Mouse (Mus musculus) activated CD4-positive, CD25-positive, alpha-beta regulatory T cell, adult 4 months (primary cell): ENCODE results near the gene 1700109H08Rik. TPM values are rescaled to one million over a fixed set of nuclear protein-coding genes. Genes with fewer than 3 reads are reported as not detected.
A peak's percentile ranks its signal among the peaks of the same experiment; 100 is the strongest.
"Not testable (repeated sequence)": the region's sequence is repeated elsewhere in the genome, so short reads cannot be mapped to it uniquely, and the experiment has no call there.

ENCODE experiments used
- ATAC-seq: one replicate; pipeline ENCODE4 v1.8.0; 2017
- polyA plus RNA-seq, 2 experiments: library from polyadenylated mRNA; unstranded; fragments of 100-300 nt; shearing (Covaris generic); gene quantifications; one replicate each; pipeline ENCODE4 v1.2.1; 2017

1700109H08Rik gene
- 1 to 10 TPM; 6.3 to 9.7 TPM for polyA plus RNA-seq

DNA sequence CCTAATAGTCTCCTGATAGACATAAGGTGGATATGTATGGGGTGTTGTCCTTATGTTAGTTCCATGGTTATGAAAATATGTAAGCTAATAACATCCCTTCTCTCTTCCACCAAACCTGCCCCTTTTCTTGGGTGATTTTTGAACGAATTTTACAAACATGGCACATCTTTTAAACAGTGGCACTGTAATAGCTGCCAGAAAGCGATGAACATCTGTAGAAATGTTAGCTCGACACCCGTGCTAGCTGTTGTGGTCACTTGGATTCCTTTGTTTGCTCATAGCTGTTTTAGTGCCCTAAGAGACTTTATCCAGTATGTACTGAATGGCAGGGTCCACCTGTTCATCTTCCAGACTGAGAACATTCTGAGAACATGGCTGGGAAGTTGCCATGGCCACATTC is at the start of gene 1700109H08Rik:
TSS of gene 1700109H08Rik (plus strand) at position 301 of the 400 bp plus-strand sequence.
- no peak for ATAC-seq

DNA sequence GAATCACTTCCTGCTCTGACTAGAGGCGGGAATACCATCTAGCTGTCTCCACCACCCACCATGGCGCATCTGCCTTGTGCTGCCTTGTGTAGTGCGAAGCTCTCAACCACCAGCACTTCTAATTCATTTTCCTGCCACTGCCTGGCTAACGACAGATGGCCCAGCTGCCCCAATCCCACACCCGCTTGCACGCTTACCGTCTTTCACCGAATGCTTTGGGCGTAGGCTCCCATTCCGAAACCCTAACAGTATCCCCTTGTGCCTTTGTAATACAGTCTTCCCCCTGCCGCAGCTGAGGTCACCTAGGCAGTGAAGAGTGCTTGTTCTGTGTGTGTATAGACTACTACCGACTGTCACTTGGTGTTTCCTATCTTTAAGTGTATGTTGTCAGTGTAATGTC is 49.6 kb upstream of the 1700109H08Rik start:
- ATAC-seq = no peak

DNA sequence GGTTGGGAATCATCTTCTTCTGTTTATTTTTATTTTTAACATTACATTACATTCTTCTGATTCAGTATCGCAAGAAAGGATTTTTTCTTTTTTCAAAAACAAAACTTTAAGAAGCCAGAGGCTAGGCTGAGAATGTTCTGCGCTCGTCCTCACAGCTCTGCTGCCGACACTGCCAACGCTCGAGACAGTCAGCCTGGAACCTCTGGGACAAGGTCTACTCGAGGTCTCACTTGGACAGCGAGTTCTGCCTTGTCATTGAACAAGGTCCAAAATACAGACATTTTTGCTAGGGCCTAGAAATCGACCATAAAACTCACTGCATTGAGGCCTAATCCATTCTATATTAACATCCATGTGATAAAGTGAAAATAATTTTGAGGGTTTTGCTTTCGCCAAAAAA is 48.5 kb upstream of the 1700109H08Rik start:
- ATAC-seq = no peak

DNA sequence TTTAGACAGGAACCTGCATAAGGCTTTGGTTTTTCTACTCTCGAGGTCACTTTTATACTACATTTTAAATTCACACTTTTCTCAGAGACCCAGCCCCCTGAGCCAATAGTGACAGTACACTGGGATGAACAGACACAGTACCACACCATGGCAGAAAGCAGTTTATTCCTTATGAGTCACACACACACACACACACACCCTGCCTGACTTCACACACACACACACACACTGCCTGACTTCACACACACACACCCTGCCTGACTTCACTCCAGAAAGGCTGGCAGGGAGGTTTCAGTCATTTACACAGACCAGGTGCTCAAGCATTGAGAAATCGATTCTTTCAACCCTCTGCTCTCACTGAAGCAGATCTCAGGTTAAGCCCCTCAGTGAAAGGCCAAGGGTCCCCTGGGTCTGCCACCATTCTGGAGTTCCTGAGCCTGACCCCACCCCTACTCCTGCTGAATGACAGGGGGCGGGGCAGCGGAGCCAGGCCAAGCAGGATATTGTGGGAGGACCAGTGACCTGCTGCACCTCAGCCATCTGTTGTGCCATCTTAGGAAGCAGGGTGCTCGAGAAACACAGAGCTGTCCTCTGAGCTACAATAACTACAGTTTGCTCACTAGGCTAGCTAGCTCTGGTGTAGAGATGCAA is 44.2 kb upstream of the 1700109H08Rik start:
- ATAC-seq = no peak

DNA sequence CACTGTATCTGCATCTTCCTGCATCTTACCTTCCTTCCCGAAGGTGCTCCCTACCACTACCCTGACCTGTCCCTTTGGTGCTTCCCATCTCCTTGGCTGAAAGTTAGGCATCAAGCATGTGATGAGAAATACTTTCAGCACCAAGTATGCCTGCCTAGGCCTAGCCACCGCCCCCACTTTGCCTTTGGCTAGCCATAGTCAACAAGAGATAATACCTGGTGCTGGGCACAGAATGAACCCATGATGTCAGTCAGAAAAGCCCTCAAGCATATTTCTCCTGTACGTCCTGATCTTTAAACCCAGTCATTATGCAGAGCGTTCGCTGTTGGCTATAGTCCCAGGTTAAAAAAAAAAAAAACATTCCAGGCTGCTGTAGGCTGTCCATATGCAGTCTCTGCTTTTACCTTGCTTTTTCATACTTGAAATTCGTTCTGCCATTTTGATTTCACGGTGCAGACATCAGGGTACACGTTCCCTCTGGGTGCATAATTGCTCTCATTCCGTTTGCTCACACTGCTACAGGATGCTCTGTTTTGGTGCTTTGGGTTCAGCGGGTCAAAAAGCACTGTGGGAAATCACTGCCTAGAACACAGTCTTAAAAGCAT is 41.7 kb upstream of the 1700109H08Rik start:
- no peak for ATAC-seq

DNA sequence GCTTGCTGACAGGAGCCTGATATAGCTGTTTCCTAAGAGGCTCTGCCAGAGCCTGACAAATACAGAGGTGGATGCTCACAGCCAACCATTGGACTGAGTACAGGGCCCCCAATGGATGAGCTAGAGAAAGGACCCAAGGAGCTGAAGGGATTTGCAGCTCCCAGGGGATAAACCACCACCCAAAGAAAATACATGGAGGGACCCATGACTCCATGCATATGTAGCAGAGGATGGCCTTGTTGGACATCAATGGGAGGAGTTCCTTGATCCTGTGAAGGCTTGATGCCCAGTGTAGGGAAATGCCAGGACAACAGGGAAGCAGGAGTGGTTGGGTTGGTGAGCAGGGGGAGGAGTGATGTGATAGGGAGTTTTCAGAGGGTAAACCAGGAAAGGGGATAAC is 39.3 kb upstream of the 1700109H08Rik start:
- ATAC-seq = not testable (repeated sequence)

DNA sequence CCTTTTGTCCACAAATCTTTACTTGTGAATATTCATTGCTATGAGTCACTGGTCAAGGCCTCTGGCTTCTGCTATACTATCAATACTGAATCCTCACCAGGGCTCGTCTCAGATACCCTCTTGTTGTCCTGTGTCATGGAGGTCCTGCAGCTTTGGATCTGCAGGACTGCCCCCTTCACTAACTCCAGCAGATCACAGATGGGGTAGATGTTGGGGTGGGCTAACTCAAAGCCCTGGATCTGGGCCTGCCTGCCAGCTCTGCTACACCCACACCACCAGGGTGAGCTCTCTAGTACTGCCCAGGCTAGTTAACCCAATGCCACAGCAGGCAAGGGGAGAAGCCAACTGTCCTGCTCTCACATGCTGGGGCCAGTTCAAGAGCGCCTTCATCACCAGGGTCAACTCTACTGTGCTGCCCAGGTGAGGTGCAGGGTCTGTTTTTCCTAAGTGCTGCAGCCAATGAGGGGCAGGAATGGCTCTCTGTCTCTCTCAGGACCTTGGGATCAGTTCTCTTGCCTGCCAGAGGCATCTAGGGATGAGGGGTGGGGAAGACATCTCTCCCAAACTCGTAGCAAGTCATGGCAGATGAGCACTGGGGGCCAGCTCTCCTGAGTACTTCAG is 34.7 kb upstream of the 1700109H08Rik start:
- ATAC-seq = no peak

DNA sequence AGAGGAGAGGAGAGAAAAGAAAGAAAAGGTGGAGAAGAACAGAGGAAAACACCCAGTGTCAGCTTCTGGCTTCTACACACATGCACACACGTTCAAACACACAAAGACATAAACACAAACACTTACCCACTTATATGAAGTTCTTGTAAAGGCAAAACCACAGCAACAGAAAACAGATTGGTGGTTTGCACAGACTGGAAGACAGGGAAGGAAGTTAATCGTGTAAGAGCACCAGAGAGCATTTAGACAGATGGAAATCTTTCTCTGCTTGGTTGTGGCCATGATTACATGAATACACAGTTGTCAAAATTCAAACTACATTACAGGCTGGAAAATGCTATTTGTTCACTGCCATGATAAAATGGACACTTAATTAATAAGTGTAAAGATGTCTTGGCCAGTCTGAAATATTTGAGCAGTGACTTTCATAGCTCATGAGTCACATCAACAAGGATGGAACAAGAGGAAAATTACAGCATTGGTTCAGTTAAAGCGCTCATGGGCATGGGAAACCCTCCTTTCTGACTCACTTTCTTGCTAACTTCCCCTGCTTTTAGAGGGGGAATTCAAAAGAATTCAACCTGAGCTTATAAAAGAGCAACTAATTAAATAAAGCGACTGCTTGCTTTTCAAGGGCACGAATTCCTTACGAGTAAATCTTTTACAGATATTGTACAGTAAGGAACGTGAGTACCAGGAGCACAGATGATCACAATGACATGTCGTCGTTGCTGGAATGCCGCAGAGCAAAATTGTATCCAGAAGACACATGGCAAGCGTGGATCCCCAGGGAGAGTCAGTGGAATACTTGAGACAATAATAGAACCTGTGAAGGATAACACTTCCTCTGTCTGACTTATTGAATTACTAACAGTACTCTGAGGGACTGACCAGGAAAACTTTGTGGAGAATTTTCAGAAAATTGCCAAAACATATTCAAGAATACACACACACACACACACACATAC is 32.6 kb upstream of the 1700109H08Rik start:
- ATAC-seq = no peak

DNA sequence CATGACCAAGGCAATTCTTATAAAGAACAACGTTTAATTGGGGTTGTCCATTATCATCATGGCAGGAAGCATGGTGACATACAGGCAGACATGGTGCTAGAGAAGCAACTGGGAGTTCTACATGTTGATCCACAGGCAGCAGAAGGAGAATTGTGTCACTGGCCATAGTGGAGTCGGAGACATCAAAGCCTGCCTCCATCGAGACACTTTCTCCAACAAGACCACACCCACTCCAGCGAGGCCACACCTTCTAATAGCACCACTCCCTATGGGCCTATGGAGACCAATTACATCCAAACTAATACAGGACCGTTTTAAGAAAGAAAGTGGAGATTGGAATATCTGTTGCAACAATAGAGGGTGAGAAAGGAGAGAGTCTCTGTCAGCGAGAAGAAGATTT is 29.5 kb upstream of the 1700109H08Rik start:
- ATAC-seq = no peak

DNA sequence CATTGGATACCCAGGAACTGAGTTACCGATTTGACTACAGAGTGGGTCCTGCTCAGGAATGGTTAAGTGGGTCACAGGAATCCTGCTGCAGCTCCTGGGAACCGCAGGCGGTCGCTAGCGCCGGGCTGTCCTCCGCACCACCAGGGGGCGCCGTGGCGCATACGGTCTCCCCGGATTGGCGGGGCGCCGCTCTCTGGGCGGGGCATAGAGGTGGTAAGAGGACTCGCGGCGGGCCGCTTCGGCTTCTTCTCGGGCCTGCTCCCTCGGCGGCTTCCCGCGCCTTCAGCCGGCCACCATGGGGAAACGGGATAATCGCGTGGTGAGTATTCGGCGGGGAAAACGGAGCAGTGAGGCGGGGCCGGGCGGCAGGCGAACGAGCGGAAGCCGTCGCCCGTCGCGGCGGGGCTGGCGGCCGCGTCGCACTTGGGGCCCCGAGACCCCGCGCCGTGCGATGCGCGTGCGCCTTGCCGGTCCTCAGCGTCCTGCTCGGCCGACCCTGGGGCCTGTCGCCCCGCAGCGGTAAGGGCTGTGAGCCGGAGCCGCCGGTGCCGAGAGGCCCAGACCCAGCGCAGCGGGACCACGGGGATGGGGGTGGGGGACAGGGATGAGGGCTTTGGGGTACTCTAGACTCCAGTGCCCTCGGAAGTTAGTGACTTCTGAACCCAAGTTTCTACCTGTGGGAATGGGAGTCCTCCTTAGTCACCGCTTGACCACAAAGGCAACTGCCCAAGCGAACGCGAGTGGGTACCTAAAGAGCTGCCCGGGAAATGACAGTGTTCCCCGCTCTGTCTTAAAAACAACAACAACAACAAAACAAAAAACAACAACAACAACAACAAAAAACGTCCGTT is 27.5 kb upstream of the 1700109H08Rik start, which contains the start of gene Fam133b:
TSS of gene Fam133b (plus strand) at position 205 of the 851 bp plus-strand sequence.
- peak; percentile 92 for ATAC-seq

DNA sequence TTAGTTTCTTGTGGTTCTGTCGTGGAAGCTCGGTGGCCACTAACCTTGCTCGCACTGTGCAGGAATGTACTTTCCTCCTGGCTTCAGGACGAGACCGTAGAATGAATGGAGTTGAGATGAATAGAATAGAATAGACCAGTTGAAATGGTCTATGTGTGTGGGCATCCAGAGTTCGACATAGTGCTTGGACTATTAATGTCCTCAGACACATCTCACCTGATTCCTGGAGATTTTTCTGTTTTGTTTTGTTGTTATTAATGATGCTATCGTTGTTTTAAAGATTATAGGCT is 26.9 kb upstream of the 1700109H08Rik start:
- ATAC-seq = no peak

DNA sequence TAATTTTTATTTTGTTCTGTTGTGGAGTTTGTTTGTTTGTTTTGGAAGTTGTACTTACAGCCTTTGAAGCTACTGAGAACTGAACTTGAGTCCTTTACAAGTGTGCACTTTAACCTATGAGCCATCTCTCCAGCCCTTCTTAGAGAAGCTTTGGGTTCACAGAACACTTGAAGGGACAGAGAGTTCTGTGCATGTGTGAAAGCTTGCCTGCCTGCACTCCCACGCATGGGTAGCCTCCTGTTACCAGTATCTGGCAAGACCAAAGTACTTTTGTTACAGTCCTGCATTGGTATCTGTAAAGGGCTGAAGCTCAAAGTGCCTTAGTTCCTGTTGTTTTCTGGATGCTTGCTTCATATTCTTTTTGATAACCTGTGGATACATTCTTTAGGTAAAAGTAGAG is 25.1 kb upstream of the 1700109H08Rik start:
- ATAC-seq = no peak

DNA sequence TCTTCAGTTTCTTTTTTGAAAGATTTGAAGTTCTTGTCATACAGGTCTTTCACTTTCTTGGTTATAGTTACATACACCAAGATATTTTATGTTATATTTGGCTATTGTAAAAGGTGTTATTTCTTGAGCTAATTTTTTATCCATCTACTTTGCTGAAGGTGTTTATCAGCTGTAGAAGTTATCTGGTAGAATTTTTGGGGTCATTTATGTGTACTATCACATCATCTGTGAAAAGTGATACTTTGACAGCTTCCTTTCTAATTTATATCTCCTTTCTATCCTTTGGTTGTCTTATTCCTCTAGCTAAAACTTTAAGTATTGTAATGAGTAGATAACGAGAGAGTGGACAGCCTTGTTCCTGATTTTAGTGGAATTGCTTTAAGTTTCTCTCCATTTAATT is 19.9 kb upstream of the 1700109H08Rik start:
- no peak for ATAC-seq

DNA sequence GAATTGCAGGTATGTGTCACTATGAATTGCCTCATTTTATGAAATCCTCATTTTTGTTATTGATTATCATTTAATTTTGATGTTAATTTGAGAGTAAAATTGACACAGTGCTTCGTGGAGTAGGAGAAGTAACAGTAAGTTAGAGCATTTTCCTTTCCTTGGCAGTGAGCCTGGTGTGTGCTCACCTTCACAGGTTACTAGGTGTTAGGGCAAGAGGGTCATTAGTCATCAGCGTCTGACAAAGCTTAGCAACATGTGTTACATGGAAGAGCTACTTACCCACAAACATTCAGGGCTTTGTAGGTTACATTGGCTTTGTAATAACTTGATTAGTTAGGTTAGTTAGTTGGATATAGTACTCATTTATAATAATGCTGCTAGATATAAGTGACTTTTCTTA is 17.2 kb upstream of the 1700109H08Rik start:
- no peak for ATAC-seq

DNA sequence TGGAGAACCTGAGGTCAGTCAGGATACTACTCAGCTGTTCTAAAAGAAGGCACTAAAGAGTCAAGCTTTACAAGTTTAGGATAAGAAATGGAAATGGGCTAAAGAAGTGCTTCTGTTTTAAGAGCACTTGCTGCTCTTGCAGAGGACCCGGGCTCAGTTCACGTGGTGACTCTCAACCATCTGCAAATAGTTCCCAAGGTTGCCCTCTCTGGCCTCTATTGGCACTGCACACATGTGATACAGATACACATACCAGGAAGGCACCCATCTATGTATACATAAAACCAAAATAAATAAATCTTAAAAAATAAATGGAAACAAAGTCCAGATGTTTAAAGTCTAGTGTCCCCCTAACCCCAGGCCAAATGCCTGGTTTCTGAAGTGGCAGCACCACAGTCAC is 3.5 kb downstream of the 1700109H08Rik start:
- ATAC-seq = no peak

DNA sequence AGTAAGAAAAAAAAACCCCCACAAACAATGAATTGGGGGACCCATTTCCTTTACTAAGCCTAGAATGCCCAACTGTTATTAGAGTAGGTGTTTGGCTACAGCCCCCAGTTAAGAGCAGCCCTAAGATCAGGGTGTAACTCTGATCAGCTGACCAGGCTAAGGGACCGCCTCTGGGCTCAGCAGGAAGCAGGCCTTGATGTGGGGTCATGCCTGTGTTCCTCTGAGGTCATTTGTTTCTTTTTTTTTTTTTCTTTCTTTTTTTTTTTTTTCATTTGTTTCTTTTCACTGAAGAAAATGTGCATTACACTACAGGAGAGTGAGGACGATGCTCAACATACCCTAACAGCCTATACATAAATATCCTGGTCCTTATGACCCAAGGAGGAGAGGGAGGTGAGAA is 6.6 kb downstream of the 1700109H08Rik start:
- ATAC-seq = no peak

DNA sequence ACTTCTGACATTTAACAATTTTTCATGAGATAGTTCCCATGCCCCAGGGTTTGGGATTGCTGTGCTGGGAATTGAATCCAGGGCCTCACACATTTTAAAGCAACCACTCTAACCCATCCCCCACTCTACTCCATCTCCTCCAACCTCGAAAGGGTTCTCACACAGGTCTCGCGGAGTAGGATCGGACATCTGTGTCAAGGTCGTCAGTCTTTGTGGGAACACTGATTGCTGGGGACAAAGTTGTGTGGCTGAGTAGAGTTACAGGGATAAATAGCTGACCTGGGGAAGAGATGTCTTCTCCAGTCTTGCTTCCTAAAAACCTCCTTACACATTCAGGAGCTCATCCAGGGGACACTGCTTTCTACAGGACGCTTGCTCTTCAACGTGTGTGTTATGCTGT is 7.7 kb downstream of the 1700109H08Rik start:
- ATAC-seq = no peak

DNA sequence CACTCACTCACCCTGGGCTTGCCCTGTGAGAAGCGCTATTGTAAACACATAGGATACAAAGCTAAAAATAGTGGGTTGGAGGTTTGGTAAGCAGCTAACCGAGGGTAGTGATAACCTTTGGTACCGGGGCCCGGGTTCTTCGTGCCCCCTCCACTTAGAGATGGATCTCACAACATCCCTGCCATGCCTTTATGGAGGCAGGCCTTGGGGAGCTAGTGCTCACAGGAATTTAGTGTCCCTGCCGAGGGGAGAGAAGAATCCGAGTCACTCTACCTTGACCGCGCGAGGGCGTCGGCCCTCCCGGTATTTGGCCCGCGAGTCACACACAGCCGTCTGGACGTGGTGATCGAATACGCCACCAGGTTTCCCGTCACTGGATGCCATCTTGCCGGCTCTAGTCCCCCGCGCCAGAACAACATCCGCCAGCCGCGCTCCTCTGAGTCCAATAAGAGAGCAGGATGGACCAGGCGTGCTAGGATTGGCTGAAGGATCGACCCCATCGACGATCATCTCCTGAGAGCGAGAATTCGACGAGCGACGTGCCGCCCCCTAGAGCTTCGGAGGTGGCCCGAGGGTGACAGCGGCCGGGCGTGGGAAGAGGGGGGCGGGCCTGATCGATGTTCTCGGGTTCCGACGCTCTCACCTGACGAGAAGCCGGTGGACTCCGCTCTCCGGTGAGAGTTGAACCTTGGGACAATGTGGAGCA is 24.5 kb downstream of the 1700109H08Rik start, which contains the start of gene Pex1:
TSS of gene Pex1 (plus strand) at position 374 of the 706 bp plus-strand sequence.
- peak; percentile 94 for ATAC-seq

DNA sequence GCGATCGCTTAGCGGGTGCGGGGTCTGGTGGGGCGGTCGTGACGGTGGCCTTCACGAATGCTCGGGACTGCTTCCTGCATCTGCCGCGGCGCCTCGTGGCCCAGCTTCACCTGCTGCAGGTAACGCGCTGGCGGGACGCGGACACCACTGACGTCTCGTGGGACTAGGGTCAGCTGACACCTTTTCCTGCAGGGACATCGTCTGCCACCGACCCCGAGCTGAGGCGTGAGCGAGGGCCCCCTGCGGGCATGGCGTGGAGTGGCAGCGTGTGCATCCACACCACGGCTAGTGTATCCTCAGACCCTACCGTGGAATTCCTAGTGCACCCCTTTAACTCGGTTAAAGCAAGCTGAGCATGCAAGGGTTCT is 25.0 kb downstream of the 1700109H08Rik start, which contains the start of gene Rbm48:
TSS of gene Rbm48 (minus strand) at position 187 of the 368 bp plus-strand sequence.
- ATAC-seq = peak; percentile 50

DNA sequence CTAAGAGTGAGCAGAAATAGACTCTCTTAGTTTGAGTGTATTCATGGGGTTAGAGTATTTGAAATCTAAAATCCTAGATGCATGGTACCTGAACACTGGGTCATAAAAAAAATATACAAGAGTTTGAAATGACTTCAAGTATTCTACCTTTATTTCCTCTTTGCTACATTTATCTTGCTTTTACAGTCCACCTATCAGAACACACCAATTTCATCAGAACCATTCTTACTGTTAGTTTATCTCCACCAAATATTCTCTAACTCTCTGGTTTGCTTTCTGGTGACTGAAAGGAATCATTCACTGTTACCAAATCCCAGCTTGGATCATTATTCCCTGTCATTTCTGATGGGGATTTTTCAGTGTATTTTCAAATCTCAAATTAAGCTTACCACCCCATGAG is 25.8 kb downstream of the 1700109H08Rik start:
- ATAC-seq = no peak

DNA sequence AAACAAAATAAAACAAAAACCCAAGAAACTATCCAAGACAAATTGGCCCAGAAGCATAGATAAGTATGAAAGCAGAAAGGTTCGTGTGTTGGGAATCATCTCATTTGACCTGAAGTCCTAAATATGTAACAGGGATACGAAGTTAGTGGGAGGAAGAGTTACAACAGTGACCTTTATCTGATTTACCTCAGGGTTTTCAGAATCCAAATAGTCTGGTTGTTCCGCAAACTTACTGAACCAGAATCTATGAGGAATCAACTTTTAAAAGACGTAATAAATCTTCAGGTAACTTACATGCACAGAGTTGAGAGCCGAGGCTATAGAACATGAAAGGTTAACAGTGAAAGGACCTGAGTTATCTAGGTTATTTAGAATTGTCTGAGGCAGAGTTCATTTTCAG is 27.4 kb downstream of the 1700109H08Rik start:
- no peak for ATAC-seq
